Mouse (Mus musculus): ENCODE measurements around the gene Sp6.
A peak's percentile ranks its signal among the peaks of the same experiment; 100 is the strongest.

Sp6 gene

DNA sequence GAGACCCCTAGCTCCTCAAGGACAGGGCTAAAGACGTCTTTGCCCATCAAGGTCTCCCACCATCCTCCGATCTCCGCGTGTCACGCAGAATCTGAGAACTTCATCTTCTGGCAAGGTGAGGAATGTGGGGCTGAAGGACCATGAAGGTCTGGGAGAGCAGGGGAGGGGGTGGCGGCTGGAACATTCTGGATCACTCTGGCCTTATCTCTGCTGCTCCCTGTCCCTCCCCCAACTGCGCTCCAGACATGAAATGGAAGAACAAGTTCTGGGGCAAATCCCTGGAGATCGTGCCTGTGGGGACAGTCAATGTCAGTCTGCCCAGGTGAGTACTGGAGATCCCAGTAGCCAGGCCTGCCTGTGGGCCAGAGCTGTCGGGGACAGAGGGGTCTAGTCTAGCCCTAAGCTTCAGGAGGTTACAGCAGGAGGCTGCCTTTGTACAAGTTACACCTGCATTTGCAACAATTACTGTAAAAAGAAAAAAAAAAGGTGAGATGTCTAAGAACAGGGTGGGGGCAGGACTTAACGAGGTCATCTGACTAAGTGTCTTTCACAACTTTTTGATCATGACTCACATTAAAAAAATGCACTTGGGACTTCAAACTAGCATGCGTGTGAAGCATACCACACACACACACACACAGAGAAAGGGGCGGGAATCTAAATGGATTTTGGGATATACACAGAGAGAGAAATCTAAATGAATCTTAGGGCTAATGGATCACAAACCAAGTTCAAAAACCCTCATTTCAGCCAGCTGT, 52.5 kb downstream of the Sp6 start:
- DNase-seq, result no peak

DNA sequence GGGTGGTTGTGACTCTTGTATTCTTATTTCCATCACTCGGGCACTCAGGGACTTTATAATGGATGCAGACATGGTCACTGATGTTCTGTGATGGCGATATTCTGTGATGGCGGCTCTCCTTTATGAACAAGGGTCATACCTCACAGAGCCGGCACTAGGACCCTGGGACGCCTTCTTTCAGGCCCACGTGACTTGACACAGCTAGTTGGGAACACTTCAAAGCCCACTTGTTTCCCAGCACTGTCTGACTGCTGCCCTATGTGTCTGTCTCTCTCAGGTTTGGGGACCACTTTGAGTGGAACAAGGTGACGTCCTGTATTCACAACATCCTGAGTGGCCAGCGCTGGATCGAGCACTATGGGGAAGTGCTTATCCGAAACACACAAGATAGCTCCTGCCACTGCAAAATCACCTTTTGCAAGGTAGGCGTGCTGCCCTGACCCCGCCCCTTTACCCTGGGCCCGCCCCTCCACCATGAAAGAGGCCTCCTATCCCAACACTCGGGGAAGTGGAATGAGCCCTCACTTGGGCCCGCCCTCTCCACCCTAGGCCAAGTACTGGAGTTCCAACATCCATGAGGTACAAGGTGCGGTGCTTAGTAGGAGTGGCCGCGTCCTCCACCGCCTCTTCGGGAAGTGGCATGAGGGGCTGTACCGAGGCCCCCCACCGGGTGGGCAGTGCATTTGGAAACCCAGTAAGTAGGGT, 53.6 kb downstream of the Sp6 start:
- no peak for DNase-seq

DNA sequence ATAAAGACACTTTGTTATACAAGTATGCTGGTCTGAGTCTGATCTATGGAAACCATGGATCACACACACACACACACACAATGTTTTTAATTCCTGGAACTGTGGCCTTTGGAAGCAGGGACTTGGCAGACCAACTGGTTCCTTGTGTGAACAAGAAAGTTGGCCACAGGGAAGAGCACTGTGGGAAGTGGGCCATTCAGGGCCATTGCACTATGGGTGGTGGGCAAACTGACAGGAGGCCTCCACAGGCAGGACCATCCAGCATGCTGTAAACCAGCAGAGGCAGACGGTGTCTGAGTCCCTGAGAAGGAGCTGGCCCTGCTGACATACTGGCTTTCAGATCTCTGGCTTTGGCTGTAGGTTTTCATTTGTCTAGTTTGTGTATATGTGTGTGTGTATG, 56.1 kb downstream of the Sp6 start:
- no peak for DNase-seq

DNA sequence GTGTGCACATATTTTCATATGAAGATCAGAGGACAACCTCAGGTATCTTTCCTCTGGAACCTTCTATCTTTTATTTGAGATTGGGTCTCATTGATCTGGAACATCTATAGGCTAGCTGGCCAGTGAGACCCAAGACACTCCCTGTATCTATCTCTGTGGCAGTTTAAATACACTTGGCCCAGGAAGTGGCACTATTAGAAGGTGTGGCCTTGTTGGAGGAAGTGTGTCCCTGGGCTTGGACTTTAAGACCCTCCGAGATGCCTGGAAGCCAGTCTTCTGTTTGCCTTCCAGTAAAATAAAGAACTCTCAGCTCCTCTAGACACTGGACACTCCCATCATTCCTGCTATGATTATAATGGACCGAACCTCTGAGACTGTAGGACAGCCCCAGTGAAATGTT, 56.6 kb downstream of the Sp6 start:
- no peak for DNase-seq

DNA sequence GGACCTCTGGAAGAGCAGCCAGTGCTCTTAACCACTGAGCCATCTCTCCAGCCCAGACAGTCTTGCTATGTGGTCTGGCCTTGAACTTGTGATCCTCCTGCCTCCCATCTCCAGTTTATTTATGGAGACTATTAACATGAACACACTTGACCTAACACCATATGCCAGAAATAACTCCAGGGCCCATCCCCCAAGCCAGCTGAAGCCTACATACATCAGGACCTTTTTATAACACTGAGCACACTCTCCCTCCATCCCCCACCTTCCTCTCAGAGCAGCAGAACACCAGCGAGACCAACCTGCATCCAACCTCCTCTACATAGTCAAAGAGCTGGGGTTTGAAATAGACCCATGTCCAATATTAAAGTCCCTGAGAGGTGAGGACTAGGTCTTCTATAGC, 57.9 kb downstream of the Sp6 start:
- peak; percentile 46 for DNase-seq

DNA sequence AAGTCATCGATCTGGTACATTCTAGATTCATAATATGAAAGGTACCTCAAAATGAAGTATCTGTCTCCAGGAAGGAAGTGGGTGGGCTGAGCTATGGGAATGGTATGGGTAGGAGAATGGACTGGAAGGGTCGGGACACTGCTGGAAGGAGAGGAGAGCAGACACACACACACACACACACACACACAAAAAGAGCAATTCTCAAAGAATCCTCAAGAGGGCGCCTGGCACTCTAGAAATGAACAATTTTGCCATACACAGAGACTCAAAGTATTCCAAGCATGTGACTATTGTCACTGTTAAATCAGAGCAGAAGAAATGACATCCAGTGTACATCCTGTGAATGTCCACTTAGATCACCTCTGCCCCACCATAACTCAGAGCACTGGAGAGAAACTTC, 59.3 kb downstream of the Sp6 start:
- peak; percentile 65 for DNase-seq

DNA sequence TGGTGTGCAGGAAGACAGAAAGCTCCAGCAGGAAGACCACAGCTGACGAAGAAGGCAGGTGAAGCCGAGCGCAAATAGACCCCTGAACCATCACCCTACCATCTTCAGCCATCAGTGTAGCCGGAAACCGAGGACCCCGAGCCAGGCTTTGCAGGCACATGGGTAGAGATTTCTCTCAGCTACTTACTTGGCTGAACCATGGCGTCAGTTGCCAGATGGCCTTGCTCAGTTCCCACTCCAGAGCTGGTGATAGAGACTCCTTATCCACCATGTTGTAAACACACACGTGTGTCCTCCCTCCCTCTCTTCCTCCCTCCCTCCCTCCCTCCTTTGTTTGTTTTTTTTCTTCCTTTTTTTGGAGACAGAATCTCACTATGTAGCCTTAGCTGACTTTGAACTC, 61.0 kb downstream of the Sp6 start:
- DNase-seq, result no peak
